In genomic region chr13:24999538-24999937, GRCm38 (mm10) we compare ENCODE assay signal across 15 mouse cellular contexts.
"Had no signal": no experiment of that assay in that cellular context is flagged by ENCODE, and none has a peak within 500 bp of the region (broad histone marks: within the 10 kb centered on the region; RNA-seq: fewer than 3 reads in every experiment).

No protein-coding gene starts in this region.

- H3K27ac ChIP-seq: hindbrain, embryonic 13.5 days; left cerebral cortex, adult 2 months; limb, embryonic 10.5 days; neural tube, embryonic 13.5 days had no signal

- H3K9me3 ChIP-seq: hindbrain, embryonic 13.5 days; limb, embryonic 10.5 days; megakaryocyte, embryonic 14.5 days; neural tube, embryonic 13.5 days had no signal

- H3K4me1 ChIP-seq: hindbrain, embryonic 13.5 days; limb, embryonic 10.5 days; megakaryocyte, embryonic 14.5 days; neural tube, embryonic 13.5 days had no signal

- ATAC-seq: midbrain, embryonic 16.5 days had no signal

- H3K4me2 ChIP-seq: hindbrain, embryonic 13.5 days; lung, embryonic 14.5 days; midbrain, embryonic 11.5 days; neural tube, embryonic 13.5 days had no signal

- DNase-seq: kidney, adult 18-20 months; kidney, postnatal 14 days; lung, embryonic 14.5 days; lung, postnatal 10 days; lung, postnatal 4 days; right cerebral cortex, postnatal 14 days; thymus, adult 18-20 months; thymus, postnatal 14 days had no signal

- H3K9ac ChIP-seq: hindbrain, embryonic 13.5 days; lung, embryonic 14.5 days; neural tube, embryonic 13.5 days had no signal

- H3K4me3 ChIP-seq: hindbrain, embryonic 13.5 days; left cerebral cortex, adult 2 months; limb, embryonic 10.5 days; megakaryocyte, embryonic 14.5 days; neural tube, embryonic 13.5 days had no signal

- H3K27me3 ChIP-seq: hindbrain, embryonic 13.5 days; megakaryocyte, embryonic 14.5 days; neural tube, embryonic 13.5 days had no signal
